Mouse (Mus musculus): Measurements from ENCODE around the gene Cdh26. TPM values are rescaled to one million over a fixed set of nuclear protein-coding genes. Genes with fewer than 3 reads are reported as not detected.

Cdh26 gene
- polyA plus RNA-seq, 1 experiment = 0.06 TPM

- Histone ChIP-seq H3K36me3 (ENCODE audit: control insufficient read depth, insufficient read depth, low read length) (no peaks in the 10 kb centered on the region), H3K4me1 (ENCODE audit: control insufficient read depth, insufficient read depth, insufficient read length, low read length) (no peaks in the 10 kb centered on the region), H3K4me3 (ENCODE audit: low read depth, low read length) (no peak overlapping the region), H3K27ac (ENCODE audit: insufficient read depth, low read depth, low read length) (no peak overlapping the region), H3K27me3 (ENCODE audit: control insufficient read depth, insufficient read depth, low read length) (no peaks in the 10 kb centered on the region)
- 82% methylated on average over 6 of the region's 6 CpGs for WGBS
- no peak for TF ChIP-seq CTCF (IDR thresholded peaks at IDR 0.05; ENCODE audit: extremely low read depth, insufficient read length, insufficient replicate concordance, low read depth, low read length)
- no peak for TF ChIP-seq POLR2A (IDR thresholded peaks at IDR 0.05; ENCODE audit: low read depth, low read length)
These were observed 8.7 kb upstream of the Cdh26 start for GRCm38 (mm10) chr2:178421603-178422002.

- TF ChIP-seq CTCF (IDR thresholded peaks at IDR 0.05; ENCODE audit: extremely low read depth, insufficient read length, insufficient replicate concordance, low read depth, low read length) (no peak), POLR2A (IDR thresholded peaks at IDR 0.05; ENCODE audit: low read depth, low read length) (no peak)
- Histone ChIP-seq H3K4me3 (ENCODE audit: low read depth, low read length) (no peak overlapping the region), H3K4me1 (ENCODE audit: control insufficient read depth, insufficient read depth, insufficient read length, low read length) (no peaks in the 10 kb centered on the region), H3K36me3 (ENCODE audit: control insufficient read depth, insufficient read depth, low read length) (no peaks in the 10 kb centered on the region), H3K27ac (ENCODE audit: insufficient read depth, low read depth, low read length) (no peak overlapping the region), H3K27me3 (ENCODE audit: control insufficient read depth, insufficient read depth, low read length) (no peaks in the 10 kb centered on the region)
- WGBS = 43% methylated on average over 3 of the region's 3 CpGs
These were observed 8.1 kb upstream of the Cdh26 start for GRCm38 (mm10) chr2:178422186-178422585.

GRCm38 (mm10) chr2:178423223-178423622, 7.1 kb upstream of the Cdh26 start:
- H3K36me3 ChIP-seq (ENCODE audit: control insufficient read depth, insufficient read depth, low read length) = no peaks in the 10 kb centered on the region
- no peaks in the 10 kb centered on the region for H3K4me1 ChIP-seq (ENCODE audit: control insufficient read depth, insufficient read depth, insufficient read length, low read length)
- H3K27me3 ChIP-seq (ENCODE audit: control insufficient read depth, insufficient read depth, low read length) = no peaks in the 10 kb centered on the region
- H3K27ac ChIP-seq (ENCODE audit: insufficient read depth, low read depth, low read length) = no peak overlapping the region
- H3K4me3 ChIP-seq (ENCODE audit: low read depth, low read length) = no peak overlapping the region
- 70% methylated on average over 5 of the region's 5 CpGs for WGBS
- TF ChIP-seq POLR2A (IDR thresholded peaks at IDR 0.05; ENCODE audit: low read depth, low read length) = no peak
- TF ChIP-seq CTCF (IDR thresholded peaks at IDR 0.05; ENCODE audit: extremely low read depth, insufficient read length, insufficient replicate concordance, low read depth, low read length) = no peak

DNA sequence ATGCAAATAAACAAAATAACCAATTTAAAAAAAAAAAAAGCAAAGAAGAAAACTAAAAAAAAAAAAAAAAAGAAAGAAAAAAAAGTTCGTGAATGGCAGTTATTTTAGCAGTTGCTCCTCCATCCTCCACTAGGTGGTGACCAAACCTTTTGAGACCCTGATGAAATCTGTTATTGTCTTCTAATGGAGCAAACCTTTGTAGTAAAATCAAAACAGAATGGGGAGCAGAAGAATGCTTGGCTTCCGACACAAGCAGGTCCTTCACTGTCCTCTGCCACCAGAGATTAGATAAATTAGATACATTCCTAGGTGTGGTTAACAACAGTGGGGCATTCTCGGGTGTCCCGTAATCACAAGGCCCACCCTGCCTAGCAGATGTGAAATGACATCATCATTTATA, 4.1 kb upstream of the Cdh26 start:
- Histone ChIP-seq H3K4me3 (ENCODE audit: low read depth, low read length) (no peak overlapping the region), H3K27ac (ENCODE audit: insufficient read depth, low read depth, low read length) (no peak overlapping the region), H3K36me3 (ENCODE audit: control insufficient read depth, insufficient read depth, low read length) (no peaks in the 10 kb centered on the region), H3K27me3 (ENCODE audit: control insufficient read depth, insufficient read depth, low read length) (no peaks in the 10 kb centered on the region), H3K4me1 (ENCODE audit: control insufficient read depth, insufficient read depth, insufficient read length, low read length) (peaks cover 3% of the 10 kb centered on the region; the same call in 1 of the 2 replicates)
- WGBS = 13% methylated on average over 4 of the region's 4 CpGs
- no peak for TF ChIP-seq CTCF (IDR thresholded peaks at IDR 0.05; ENCODE audit: extremely low read depth, insufficient read length, insufficient replicate concordance, low read depth, low read length)
- no peak for TF ChIP-seq POLR2A (IDR thresholded peaks at IDR 0.05; ENCODE audit: low read depth, low read length)

DNA sequence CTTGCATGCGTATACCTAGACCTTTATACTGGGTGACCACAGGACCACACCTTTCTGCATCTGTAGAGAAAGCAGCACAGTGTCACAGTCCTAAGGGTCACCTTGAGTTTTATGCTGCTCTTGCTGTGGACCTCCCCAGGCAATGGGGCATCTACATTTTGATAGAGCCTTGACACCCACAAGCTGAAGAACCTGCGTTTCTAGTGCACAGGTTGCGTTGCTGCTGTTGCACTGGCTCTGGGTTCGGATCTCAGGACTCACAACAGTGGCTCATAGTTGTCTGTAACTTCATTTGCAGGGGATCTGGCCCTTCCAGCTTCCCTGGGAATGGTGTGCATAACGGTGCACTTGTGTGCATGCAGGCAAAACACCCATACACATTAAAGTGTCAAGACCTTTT, 3.1 kb upstream of the Cdh26 start:
- no peak overlapping the region for H3K27ac ChIP-seq (ENCODE audit: insufficient read depth, low read depth, low read length)
- H3K4me3 ChIP-seq (ENCODE audit: low read depth, low read length) = no peak overlapping the region
- no peaks in the 10 kb centered on the region for H3K36me3 ChIP-seq (ENCODE audit: control insufficient read depth, insufficient read depth, low read length)
- TF ChIP-seq POLR2A (IDR thresholded peaks at IDR 0.05; ENCODE audit: low read depth, low read length) (no peak), CTCF (IDR thresholded peaks at IDR 0.05; ENCODE audit: extremely low read depth, insufficient read length, insufficient replicate concordance, low read depth, low read length) (no peak)
- H3K27me3 ChIP-seq (ENCODE audit: control insufficient read depth, insufficient read depth, low read length) = no peaks in the 10 kb centered on the region
- WGBS = 79% methylated on average over 5 of the region's 5 CpGs
- H3K4me1 ChIP-seq (ENCODE audit: control insufficient read depth, insufficient read depth, insufficient read length, low read length) = peaks cover 3% of the 10 kb centered on the region; the same call in 1 of the 2 replicates

DNA sequence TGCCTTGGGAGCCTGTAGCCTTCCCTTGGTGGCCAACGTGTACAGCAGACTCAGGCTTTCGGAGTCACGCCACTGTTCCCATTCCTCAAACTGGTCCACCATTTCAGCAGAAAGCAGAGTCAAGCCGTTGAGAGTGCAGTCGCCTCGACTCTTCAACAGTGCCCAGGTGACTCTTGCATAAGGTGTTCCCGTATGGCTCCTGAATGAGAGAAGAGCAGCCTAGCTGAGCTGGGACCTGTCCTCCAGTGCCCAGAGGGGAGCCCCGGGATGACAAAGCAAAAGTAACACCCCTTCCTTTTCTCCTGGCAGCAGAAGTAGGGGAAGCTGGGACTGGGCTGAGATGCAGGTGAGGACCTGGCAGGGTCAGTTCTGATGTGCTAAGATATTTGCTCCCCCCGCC, 2.1 kb upstream of the Cdh26 start:
- no peak for TF ChIP-seq CTCF (IDR thresholded peaks at IDR 0.05; ENCODE audit: extremely low read depth, insufficient read length, insufficient replicate concordance, low read depth, low read length)
- TF ChIP-seq POLR2A (IDR thresholded peaks at IDR 0.05; ENCODE audit: low read depth, low read length) = no peak
- Histone ChIP-seq H3K4me1 (ENCODE audit: control insufficient read depth, insufficient read depth, insufficient read length, low read length) (peaks cover 3% of the 10 kb centered on the region; the same call in 1 of the 2 replicates), H3K27me3 (ENCODE audit: control insufficient read depth, insufficient read depth, low read length) (no peaks in the 10 kb centered on the region), H3K4me3 (ENCODE audit: low read depth, low read length) (no peak overlapping the region), H3K36me3 (ENCODE audit: control insufficient read depth, insufficient read depth, low read length) (no peaks in the 10 kb centered on the region), H3K27ac (ENCODE audit: insufficient read depth, low read depth, low read length) (no peak overlapping the region)
- 84% methylated on average over 9 of the region's 9 CpGs for WGBS

DNA sequence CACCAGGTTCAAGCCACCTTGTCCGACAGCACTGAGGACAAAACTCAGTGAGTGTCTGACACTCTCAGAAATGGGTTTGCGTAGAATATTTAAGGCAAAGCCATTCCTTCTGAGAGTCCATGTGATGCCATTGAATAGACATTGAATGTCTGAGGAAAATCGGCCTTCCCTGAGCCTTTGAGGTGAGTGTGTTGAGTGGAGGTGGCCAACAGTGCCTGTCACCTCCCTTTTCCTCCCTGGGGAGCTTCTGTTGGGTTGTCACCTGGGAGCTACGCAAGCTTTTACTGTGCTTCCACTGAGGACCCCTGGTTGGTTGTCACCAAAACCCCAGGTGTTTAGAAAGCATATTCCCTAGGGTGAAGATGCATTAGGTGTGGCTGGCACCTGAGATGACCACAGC, 1.7 kb upstream of the Cdh26 start:
- no peaks in the 10 kb centered on the region for H3K36me3 ChIP-seq (ENCODE audit: control insufficient read depth, insufficient read depth, low read length)
- H3K4me1 ChIP-seq (ENCODE audit: control insufficient read depth, insufficient read depth, insufficient read length, low read length) = peaks cover 6% of the 10 kb centered on the region; the same call in 1 of the 2 replicates
- TF ChIP-seq POLR2A (IDR thresholded peaks at IDR 0.05; ENCODE audit: low read depth, low read length) (no peak), CTCF (IDR thresholded peaks at IDR 0.05; ENCODE audit: extremely low read depth, insufficient read length, insufficient replicate concordance, low read depth, low read length) (no peak)
- H3K4me3 ChIP-seq (ENCODE audit: low read depth, low read length) = no peak overlapping the region
- whole genome bisulfite sequencing = 90% methylated on average over 4 of the region's 4 CpGs
- H3K27ac ChIP-seq (ENCODE audit: insufficient read depth, low read depth, low read length) = no peak overlapping the region
- no peaks in the 10 kb centered on the region for H3K27me3 ChIP-seq (ENCODE audit: control insufficient read depth, insufficient read depth, low read length)
